Mouse (Mus musculus): Measurements from ENCODE around the gene Mon1b. TPM values are rescaled to one million over a fixed set of nuclear protein-coding genes. Genes with fewer than 3 reads are reported as not detected.
A peak's percentile ranks its signal among the peaks of the same experiment; 100 is the strongest.

Mon1b gene
- polyA plus RNA-seq, 1 experiment from 2014 or later: 4.0 TPM

DNA sequence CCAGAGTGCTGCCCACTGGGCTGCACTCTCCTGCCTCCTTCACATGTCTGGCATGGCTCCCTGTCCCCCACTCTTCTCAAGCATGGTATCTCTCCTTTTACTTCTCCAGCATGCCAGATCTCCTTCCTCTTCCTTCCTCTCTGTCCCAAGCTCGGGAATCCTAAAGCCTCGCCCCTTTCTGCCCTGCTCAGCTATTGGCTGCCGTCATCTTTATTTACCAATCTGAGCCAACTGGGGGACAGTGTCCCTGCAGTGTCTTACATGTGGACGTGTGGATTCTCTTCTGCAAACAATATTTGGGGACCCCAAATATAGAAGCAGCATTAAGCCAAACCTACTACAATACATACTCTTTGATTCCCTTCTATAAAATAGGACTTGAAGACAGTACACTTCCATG, 17.8 kb downstream of the Mon1b start:
- no peaks in the 10 kb centered on the region for H3K27me3 ChIP-seq (replicated peaks)
- H3K4me2 ChIP-seq: no peak overlapping the region
- H3K36me3 ChIP-seq: no peaks in the 10 kb centered on the region
- no peak overlapping the region for H3K27ac ChIP-seq
- H3K9me3 ChIP-seq (replicated peaks): no peaks in the 10 kb centered on the region
- no peak for ATAC-seq
- WGBS (ENCODE audit: insufficient replicate concordance): 38% methylated on average over 4 of the region's 4 CpGs
- no peaks in the 10 kb centered on the region for H3K4me1 ChIP-seq
- H3K9ac ChIP-seq: no peak overlapping the region
- H3K4me3 ChIP-seq: no peak overlapping the region

DNA sequence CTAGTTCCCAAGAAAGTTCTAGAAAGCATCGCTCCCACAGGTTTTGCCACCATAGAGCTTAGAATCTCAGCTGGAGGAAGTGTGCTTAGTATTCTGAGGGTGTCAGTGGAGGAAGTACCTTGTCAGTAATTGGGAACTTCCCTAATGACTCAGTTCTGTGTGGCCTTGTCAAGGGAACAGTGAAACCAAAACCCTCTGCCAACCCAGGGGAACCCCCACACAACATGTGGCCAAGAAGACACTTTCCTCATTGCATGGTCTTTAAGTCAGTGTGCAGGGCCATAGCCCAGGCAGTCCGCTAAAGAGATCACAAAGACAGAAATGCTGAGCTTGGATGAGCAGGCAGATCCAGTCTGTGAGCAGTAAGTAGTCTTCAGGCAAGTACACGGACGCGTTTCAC, 20.8 kb downstream of the Mon1b start:
- H3K36me3 ChIP-seq: no peaks in the 10 kb centered on the region
- no peak overlapping the region for H3K4me2 ChIP-seq
- no peaks in the 10 kb centered on the region for H3K4me1 ChIP-seq
- H3K27ac ChIP-seq: no peak overlapping the region
- no peaks in the 10 kb centered on the region for H3K27me3 ChIP-seq (replicated peaks)
- H3K9me3 ChIP-seq (replicated peaks): no peaks in the 10 kb centered on the region
- no peak overlapping the region for H3K4me3 ChIP-seq
- 64% methylated on average over 5 of the region's 5 CpGs for WGBS (ENCODE audit: insufficient replicate concordance)
- no peak overlapping the region for H3K9ac ChIP-seq
- ATAC-seq: peak; percentile 35; the same call in 1 of the 2 replicates

DNA sequence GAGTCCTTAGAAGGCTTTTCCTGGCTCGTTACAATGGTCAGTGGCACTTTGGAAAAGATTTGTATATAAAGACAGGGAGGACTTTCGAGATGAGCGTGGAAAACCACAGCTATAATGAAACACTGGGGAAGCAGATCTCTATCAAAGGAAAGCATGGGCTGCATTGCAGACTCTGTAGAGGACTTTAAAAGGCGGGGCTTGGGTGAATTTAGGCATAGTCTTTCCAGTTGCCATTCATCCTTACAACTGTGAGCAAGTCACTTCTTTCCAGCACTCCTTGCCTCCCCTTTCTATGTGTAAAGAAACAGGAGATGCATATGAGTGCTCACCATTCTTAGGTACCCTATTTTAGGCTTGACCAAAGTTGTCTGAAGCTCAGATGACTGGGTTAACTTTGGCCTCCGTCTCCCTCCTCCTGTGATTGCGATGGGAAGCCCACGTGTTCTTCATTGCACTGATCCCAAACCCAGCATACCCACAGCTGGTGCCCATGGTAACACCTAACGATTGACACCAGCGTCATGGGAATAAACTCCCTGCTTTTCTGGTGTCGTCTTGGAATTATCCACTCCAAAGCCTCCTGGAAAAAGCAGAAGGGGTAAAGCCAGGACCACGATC, 21.4 kb downstream of the Mon1b start:
- WGBS (ENCODE audit: insufficient replicate concordance): 61% methylated on average over 11 of the region's 11 CpGs
- no peak for ATAC-seq

DNA sequence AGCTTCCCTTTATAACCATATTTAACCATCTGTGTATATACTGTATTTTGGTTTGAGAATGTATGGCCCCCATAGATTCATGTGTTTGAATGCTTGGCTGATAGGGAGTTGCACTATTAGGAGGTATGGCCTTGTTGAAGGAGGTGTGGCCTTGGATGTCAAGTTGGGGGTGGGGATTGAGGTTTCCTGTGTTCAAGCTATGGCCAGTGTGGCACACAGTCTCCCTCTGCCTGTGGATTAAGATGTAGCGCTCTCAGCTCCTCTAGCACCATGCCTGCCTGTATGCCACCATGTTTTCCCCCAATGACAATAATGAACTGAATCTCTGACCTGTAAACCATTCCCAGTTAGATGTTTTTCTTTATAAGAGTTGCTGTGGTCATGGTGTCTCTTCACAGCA, 24.7 kb downstream of the Mon1b start:
- Histone ChIP-seq H3K9me3 (replicated peaks) (no peaks in the 10 kb centered on the region), H3K27ac (no peak overlapping the region), H3K4me2 (no peak overlapping the region), H3K27me3 (replicated peaks) (no peaks in the 10 kb centered on the region), H3K36me3 (no peaks in the 10 kb centered on the region), H3K4me3 (no peak overlapping the region), H3K9ac (no peak overlapping the region), H3K4me1 (no peaks in the 10 kb centered on the region)
- ATAC-seq: no peak
- WGBS (ENCODE audit: insufficient replicate concordance): 67% methylated on average over 1 of the region's 1 CpGs

More for the DNA sequence above, 21.4 kb downstream of the Mon1b start:
- H3K9me3 ChIP-seq (replicated peaks): no peaks in the 10 kb centered on the region
- no peak overlapping the region for H3K27ac ChIP-seq
- no peak overlapping the region for H3K9ac ChIP-seq
- H3K27me3 ChIP-seq (replicated peaks): no peaks in the 10 kb centered on the region
- no peak overlapping the region for H3K4me2 ChIP-seq
- no peaks in the 10 kb centered on the region for H3K36me3 ChIP-seq
- H3K4me1 ChIP-seq: no peaks in the 10 kb centered on the region
- no peak overlapping the region for H3K4me3 ChIP-seq

DNA sequence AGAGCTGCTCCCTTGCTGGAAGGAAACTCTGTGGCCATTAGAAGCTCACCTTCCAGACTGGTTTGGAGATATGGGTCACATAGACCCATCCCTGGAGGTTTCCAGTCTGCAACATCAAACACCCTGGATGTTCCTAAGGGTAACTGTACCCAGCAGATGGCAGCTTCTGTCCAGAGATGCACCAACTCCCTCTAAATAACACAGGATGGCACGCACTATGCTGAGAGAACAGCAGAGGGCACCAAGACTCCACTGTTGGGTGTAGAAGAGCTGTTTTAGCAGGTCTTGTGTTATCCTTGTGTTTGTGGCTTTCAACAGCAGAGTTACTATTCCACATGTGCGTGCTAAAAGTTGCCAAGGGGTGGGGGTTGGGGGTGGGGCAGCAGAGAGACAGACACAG, 29.2 kb downstream of the Mon1b start:
- Histone ChIP-seq H3K9ac (no peak overlapping the region), H3K9me3 (replicated peaks) (no peaks in the 10 kb centered on the region), H3K4me1 (no peaks in the 10 kb centered on the region), H3K27me3 (replicated peaks) (no peaks in the 10 kb centered on the region), H3K4me3 (no peak overlapping the region), H3K27ac (no peak overlapping the region), H3K36me3 (no peaks in the 10 kb centered on the region), H3K4me2 (no peak overlapping the region)
- no peak for ATAC-seq
- WGBS (ENCODE audit: insufficient replicate concordance): 4% methylated on average over 2 of the region's 2 CpGs

DNA sequence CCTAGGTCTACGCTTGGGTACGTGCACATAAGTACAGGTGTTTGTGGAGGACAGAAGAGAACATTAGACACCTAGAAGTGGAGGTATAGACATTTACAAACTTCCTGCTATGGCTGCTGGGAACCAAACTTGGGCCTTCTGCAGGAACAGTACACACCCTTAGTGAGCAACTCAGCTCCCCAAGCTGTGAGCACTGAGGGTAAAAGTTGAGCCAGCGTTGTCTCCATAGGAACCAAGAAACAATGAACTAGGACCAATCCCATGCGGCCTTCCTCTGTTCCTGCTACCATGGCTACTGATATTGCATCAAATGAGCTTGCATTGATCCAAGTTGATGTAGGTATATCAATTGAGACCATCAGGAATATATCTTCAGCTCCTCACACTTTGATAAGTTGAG, 29.6 kb downstream of the Mon1b start:
- ATAC-seq: no peak
- Histone ChIP-seq H3K36me3 (no peaks in the 10 kb centered on the region), H3K9me3 (replicated peaks) (no peaks in the 10 kb centered on the region), H3K4me2 (no peak overlapping the region), H3K9ac (no peak overlapping the region), H3K27me3 (replicated peaks) (no peaks in the 10 kb centered on the region), H3K4me3 (no peak overlapping the region), H3K4me1 (no peaks in the 10 kb centered on the region), H3K27ac (no peak overlapping the region)
- WGBS (ENCODE audit: insufficient replicate concordance): 71% methylated on average over 4 of the region's 4 CpGs

DNA sequence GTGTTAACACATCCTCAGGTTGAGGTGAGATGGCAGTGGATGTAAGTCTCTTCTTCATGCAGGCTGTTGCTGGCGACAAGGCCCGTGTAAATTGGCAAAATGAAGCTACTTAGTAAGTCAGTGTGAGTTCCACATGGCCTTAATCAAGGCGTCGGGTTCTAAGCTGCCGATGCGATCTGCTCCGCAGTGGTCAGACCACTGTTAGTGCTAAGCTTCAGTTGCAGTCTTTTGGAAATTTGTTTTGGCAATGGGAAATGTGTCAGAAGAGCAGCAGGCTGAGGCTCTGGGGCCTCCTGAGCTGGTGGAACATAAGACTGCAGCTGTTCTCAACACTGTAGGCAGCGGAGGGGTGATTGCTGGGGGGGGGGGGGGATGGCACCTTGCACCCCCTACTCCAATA, 30.6 kb downstream of the Mon1b start:
- Histone ChIP-seq H3K27ac (no peak overlapping the region), H3K36me3 (no peaks in the 10 kb centered on the region), H3K27me3 (replicated peaks) (no peaks in the 10 kb centered on the region), H3K4me1 (no peaks in the 10 kb centered on the region), H3K9me3 (replicated peaks) (no peaks in the 10 kb centered on the region), H3K9ac (no peak overlapping the region), H3K4me2 (no peak overlapping the region), H3K4me3 (no peak overlapping the region)
- ATAC-seq: no peak
- WGBS (ENCODE audit: insufficient replicate concordance): 64% methylated on average over 8 of the region's 8 CpGs

DNA sequence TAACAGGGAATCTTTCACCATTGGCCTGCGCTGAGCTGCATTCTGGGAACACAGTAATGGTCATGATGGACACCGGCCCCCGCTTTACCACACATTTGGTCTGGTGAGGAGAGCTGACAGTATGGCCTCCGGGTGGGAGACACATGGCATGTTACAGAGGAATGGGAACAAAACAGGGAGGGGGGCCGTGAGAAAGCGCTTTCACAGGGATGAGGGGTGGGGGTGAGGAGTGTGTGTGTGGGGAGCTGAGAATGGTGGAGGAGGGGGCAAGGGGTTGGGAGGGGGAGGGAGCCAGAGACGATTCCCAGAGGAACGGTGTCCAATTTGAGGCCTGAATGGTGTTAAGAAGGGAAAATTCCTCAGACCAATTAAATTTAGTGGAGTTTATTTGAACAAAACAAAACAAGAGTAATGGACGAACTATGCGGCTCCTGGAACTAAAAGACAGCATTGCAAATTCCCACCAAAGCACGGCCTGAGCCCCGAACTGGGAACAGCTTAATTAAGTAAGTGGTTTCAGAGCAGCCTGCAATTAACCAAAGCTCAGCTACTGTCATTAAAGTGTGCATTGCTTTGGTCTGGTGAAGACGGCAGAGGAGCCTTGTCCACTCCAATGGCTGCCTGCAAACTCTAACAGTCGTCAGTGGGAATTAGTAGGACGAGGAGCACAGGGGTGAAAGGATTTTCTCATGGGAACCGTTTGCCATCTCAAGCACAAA, 31.5 kb downstream of the Mon1b start:
- no peaks in the 10 kb centered on the region for H3K9me3 ChIP-seq (replicated peaks)
- H3K36me3 ChIP-seq: no peaks in the 10 kb centered on the region
- no peak overlapping the region for H3K4me2 ChIP-seq
- H3K9ac ChIP-seq: no peak overlapping the region
- ATAC-seq: no peak
- H3K27ac ChIP-seq: no peak overlapping the region
- H3K27me3 ChIP-seq (replicated peaks): no peaks in the 10 kb centered on the region
- H3K4me1 ChIP-seq: no peaks in the 10 kb centered on the region
- 65% methylated on average over 16 of the region's 16 CpGs for WGBS (ENCODE audit: insufficient replicate concordance)
- H3K4me3 ChIP-seq: no peak overlapping the region

DNA sequence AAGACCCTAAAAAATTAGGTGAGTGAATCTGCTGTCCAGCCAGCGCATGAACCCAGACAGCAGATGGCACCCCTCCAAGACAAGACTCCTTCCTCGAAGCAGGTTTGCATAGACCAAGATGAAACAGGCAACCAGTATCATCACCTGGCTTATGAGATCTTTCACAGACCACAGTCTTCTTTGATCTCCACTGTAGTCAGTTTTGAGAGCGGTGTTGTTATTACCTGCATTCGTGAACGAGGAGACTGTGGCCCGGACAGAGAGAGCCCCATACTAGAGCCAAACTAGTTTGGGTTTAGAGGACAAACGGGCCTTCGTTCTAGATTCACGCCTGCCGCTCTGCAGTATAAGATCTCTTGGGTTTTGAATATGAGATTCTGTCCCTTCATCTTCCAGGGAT, 34.5 kb downstream of the Mon1b start:
- WGBS (ENCODE audit: insufficient replicate concordance): 75% methylated on average over 10 of the region's 10 CpGs
- H3K4me3 ChIP-seq: no peak overlapping the region
- H3K9me3 ChIP-seq (replicated peaks): no peaks in the 10 kb centered on the region
- no peaks in the 10 kb centered on the region for H3K27me3 ChIP-seq (replicated peaks)
- H3K9ac ChIP-seq: no peak overlapping the region
- no peak overlapping the region for H3K4me2 ChIP-seq
- no peaks in the 10 kb centered on the region for H3K36me3 ChIP-seq
- no peaks in the 10 kb centered on the region for H3K4me1 ChIP-seq
- no peak for ATAC-seq
- H3K27ac ChIP-seq: no peak overlapping the region

DNA sequence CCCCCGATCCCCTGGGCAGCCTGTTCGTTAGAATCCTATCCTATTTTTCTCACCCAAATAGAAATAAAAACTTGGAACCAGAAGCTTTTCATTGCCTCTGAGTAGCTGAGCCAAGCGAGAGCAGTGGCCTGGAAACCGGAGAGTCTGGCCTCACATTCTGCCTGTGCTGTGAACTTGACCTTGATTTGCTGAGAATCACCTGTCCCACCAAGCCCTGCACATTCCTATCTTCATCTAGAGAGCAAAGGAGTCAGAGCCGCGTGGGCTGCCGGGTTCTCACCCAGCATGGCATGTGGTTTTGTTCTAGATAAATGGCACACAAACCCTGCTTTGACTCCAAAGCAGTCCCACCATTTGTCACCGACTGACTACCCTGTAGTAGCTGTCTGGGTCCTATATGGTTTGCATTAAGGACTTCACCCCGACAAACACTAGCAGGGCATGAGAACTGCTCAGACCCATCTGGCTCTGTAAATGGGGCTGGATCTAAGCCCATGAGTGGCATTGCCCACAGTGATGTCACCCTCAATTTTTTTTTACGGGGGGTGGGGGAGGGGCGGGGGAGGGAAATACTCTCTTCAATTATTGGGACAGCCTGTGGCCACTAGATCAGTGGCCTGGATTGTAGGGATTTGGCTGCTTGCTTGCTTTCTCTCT, 37.3 kb downstream of the Mon1b start:
- Histone ChIP-seq H3K27ac (no peak overlapping the region), H3K27me3 (replicated peaks) (no peaks in the 10 kb centered on the region), H3K9me3 (replicated peaks) (no peaks in the 10 kb centered on the region), H3K36me3 (no peaks in the 10 kb centered on the region), H3K9ac (no peak overlapping the region), H3K4me1 (no peaks in the 10 kb centered on the region), H3K4me2 (no peak overlapping the region), H3K4me3 (no peak overlapping the region)
- WGBS (ENCODE audit: insufficient replicate concordance): 67% methylated on average over 11 of the region's 11 CpGs
- ATAC-seq: no peak

DNA sequence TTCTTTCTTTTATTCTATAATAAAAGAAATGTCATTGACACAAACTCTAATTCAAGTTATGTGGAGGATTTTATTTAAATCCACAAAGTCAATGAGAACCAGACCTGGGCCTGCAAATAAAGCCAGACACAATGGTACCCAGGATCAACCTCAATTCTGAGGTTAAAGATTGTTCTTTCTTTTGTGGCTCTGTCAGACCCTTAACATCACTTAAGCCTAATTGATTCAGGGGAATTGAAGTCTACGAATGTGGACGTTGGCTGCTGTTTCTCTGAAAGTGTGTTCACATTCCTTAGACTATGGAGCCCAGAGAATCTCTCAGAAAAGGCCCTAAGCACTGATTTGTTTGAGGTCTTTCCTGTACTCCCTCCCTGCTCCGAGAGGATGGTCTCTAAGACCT, 37.9 kb downstream of the Mon1b start:
- Histone ChIP-seq H3K4me1 (no peaks in the 10 kb centered on the region), H3K4me3 (no peak overlapping the region), H3K9me3 (replicated peaks) (no peaks in the 10 kb centered on the region), H3K27ac (no peak overlapping the region), H3K36me3 (no peaks in the 10 kb centered on the region), H3K4me2 (no peak overlapping the region), H3K27me3 (replicated peaks) (no peaks in the 10 kb centered on the region), H3K9ac (no peak overlapping the region)
- WGBS (ENCODE audit: insufficient replicate concordance): 65% methylated on average over 3 of the region's 3 CpGs
- ATAC-seq: no peak

DNA sequence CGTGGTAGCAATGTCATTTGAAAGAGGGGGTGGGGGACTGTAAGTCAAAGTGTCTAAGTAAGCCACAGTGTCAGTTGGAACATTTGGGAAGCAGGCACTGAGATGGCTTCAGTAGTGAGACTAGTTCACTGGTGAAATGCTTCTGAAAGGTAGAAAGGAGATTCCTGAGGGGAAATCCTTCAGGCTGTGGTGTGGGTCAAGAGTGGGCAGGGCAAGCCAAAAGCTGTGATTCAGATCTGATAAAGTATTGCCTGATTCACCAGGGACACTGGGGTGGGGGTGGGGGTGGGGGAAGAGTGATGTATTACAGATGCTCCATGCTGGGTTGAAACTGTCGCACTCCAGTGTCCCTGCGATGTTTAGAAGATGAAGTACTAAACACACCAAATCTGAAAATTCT, 39.2 kb downstream of the Mon1b start:
- no peak overlapping the region for H3K27ac ChIP-seq
- H3K9me3 ChIP-seq (replicated peaks): no peaks in the 10 kb centered on the region
- no peak overlapping the region for H3K4me3 ChIP-seq
- no peaks in the 10 kb centered on the region for H3K4me1 ChIP-seq
- H3K9ac ChIP-seq: no peak overlapping the region
- H3K4me2 ChIP-seq: no peak overlapping the region
- no peaks in the 10 kb centered on the region for H3K36me3 ChIP-seq
- ATAC-seq: no peak
- H3K27me3 ChIP-seq (replicated peaks): no peaks in the 10 kb centered on the region
- WGBS (ENCODE audit: insufficient replicate concordance): 65% methylated on average over 3 of the region's 3 CpGs
